Mouse (Mus musculus): ENCODE measurements around the gene Ifitm3. TPM values are rescaled to one million over a fixed set of nuclear protein-coding genes. Genes with fewer than 3 reads are reported as not detected.

Gene Ifitm3
- polyA plus RNA-seq, 2 experiments: 30.8 to 73.5 TPM

DNA sequence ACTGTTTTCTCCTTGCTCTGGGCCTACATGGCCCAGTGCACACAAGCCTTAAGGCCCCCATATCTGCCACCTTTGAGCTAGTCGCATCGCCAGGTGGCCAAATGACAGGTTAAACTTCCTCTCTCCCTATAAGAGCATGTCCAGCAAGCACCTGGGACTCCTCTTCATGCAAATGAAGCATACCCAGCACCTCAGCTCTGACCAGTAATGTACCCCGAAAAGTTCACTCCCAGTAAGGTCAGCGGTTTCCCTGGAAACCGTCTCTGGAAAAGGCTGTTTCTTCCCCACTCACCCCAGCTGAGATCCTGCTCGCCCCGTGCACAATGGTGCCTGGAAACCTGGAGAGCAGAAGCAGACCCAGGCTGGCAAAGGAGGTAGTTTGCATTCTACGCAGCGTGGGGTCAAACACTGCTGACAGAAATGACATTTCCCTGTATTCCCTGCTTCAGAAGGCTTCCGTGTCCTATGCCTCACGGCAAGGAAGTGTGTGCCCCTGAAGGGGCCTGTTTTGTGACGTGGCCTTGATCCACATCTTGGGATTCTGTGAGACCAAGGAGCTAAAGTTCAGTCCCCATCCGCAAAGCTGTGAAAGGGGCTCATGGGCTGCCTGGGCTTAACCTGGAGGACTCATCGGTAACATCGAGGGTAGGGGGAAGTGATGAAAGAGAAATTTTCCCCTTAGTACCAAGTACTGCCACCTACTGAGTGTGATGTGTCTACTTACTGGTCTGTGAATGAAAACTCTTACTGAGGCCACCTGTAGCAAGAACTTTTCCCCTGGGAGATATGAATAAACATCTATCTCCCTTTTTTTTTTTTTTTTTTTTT is 9.5 kb downstream of the Ifitm3 start:
- DNase-seq (ENCODE audit: low read depth in 3 of 3, low spot score in 3 of 3) (no peak), ATAC-seq (ENCODE audit: insufficient read depth) (no peak)
- Histone ChIP-seq H3K27ac (no peak overlapping the region), H3K9ac (replicated peaks) (no peak overlapping the region), H3K27me3 (ENCODE audit: control insufficient read depth, insufficient read depth, low read length) (no peaks in the 10 kb centered on the region), H3K4me1 (replicated peaks; ENCODE audit: control insufficient read depth in 2 of 2, insufficient read depth in 2 of 2, low read length in 1 of 2) (0 out of 4 replicates have a peak, but pooled peaks cover 0 to 1% of the 10 kb centered on the region in 2 experiments), H3K4me3 (ENCODE audit: insufficient read depth in 1 of 2, low read depth in 2 of 2, low read length in 2 of 2) (no peak overlapping the region), H3K36me3 (replicated peaks; ENCODE audit: control insufficient read depth, insufficient read depth, low read depth) (no peaks in the 10 kb centered on the region), H3K4me2 (ENCODE audit: low read depth) (no peak overlapping the region), H3K9me3 (ENCODE audit: control insufficient read depth, low read length) (no peaks in the 10 kb centered on the region)
- no peak for TF ChIP-seq CTCF (IDR thresholded peaks at IDR 0.05; ENCODE audit: low read depth)
- TF ChIP-seq EP300 (IDR thresholded peaks at IDR 0.05; ENCODE audit: low read depth): no peak
- WGBS (ENCODE audit: insufficient replicate concordance): 67% methylated on average over 15 of the region's 15 CpGs

DNA sequence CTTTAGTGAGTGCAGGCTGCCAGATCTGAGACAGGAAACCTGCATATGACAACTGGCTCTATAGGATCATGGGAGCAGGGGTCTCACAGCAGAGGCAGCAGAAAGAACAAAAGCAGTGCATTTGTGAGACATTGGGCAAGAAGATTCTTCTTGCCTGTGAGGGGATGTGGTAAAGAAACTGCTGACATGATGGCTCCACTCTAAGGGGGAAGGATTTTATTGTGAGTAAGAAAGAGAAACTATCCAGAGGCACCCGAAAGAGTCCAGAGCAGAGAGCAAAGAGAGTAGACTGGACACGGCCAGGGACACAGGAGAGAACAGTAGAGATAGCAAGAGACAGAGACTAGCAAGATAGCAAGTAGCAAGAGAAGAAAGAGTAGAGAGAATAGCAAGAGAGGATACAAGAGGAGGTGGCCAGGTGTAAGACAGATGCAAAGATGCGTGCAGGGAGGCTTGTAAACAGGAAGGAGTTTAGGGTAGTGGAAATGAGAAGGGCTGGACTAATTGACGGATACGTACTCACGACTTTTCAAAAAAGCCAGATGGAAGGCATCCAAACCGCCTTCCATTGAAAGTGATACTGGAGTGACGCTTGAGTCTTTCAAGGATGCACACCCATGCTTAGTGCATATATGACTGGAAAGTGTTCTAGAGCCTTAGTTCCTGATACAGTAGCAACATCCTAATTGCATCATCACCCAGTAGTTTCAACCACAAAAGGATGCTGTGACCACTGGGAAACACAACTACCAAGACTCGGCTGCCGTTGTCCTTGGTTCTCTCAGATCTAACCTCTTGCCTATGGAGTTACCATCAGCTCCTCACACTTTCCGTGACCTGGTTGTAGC is 11.5 kb downstream of the Ifitm3 start:
- DNase-seq (ENCODE audit: low read depth in 3 of 3, low spot score in 3 of 3): no peak
- Histone ChIP-seq H3K9ac (replicated peaks) (no peak overlapping the region), H3K4me3 (ENCODE audit: insufficient read depth in 1 of 2, low read depth in 2 of 2, low read length in 2 of 2) (no peak overlapping the region), H3K4me1 (replicated peaks; ENCODE audit: control insufficient read depth in 2 of 2, insufficient read depth in 2 of 2, low read length in 1 of 2) (0 out of 4 replicates have a peak, but pooled peaks cover 0 to 1% of the 10 kb centered on the region in 2 experiments), H3K27me3 (ENCODE audit: control insufficient read depth, insufficient read depth, low read length) (no peaks in the 10 kb centered on the region), H3K36me3 (replicated peaks; ENCODE audit: control insufficient read depth, insufficient read depth, low read depth) (no peaks in the 10 kb centered on the region), H3K4me2 (ENCODE audit: low read depth) (no peak overlapping the region), H3K27ac (no peak overlapping the region), H3K9me3 (ENCODE audit: control insufficient read depth, low read length) (no peaks in the 10 kb centered on the region)
- no peak for TF ChIP-seq EP300 (IDR thresholded peaks at IDR 0.05; ENCODE audit: low read depth)
- no peak for TF ChIP-seq CTCF (IDR thresholded peaks at IDR 0.05; ENCODE audit: low read depth)
- no peak for ATAC-seq (ENCODE audit: insufficient read depth)
- WGBS (ENCODE audit: insufficient replicate concordance): 49% methylated on average over 11 of the region's 11 CpGs

DNA sequence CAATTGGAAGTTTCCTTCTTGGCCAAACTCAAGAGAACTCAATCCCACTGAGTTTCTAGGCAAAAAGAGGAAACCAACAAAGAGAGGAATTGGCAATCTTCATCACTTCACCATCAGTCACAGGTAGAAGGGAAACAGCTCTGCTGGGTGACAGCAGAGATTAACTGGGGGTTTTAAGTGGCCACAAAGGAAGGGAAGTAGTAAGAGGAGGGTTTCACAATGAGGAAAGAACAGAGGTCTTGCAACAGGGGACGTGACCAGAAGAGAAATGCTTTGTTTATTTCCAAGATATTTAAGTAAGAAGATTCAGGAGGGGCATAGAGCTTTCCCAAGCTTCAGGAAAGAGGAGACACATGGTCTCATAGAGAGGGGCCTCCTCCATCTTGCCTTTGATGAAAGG is 12.8 kb downstream of the Ifitm3 start:
- Histone ChIP-seq H3K36me3 (replicated peaks; ENCODE audit: control insufficient read depth, insufficient read depth, low read depth) (no peaks in the 10 kb centered on the region), H3K9me3 (ENCODE audit: control insufficient read depth, low read length) (no peaks in the 10 kb centered on the region), H3K9ac (replicated peaks) (no peak overlapping the region), H3K27me3 (ENCODE audit: control insufficient read depth, insufficient read depth, low read length) (no peaks in the 10 kb centered on the region), H3K4me1 (replicated peaks; ENCODE audit: control insufficient read depth in 2 of 2, insufficient read depth in 2 of 2, low read length in 1 of 2) (0 out of 4 replicates have a peak, but pooled peaks cover 0 to 1% of the 10 kb centered on the region in 2 experiments), H3K4me2 (ENCODE audit: low read depth) (no peak overlapping the region), H3K27ac (no peak overlapping the region), H3K4me3 (ENCODE audit: insufficient read depth in 1 of 2, low read depth in 2 of 2, low read length in 2 of 2) (no peak overlapping the region)
- TF ChIP-seq EP300 (IDR thresholded peaks at IDR 0.05; ENCODE audit: low read depth) (no peak), CTCF (IDR thresholded peaks at IDR 0.05; ENCODE audit: low read depth) (no peak)
- DNase-seq (ENCODE audit: low read depth in 3 of 3, low spot score in 3 of 3) (no peak), ATAC-seq (ENCODE audit: insufficient read depth) (no peak)
- 7% methylated on average over 1 of the region's 1 CpGs for WGBS (ENCODE audit: insufficient replicate concordance)

DNA sequence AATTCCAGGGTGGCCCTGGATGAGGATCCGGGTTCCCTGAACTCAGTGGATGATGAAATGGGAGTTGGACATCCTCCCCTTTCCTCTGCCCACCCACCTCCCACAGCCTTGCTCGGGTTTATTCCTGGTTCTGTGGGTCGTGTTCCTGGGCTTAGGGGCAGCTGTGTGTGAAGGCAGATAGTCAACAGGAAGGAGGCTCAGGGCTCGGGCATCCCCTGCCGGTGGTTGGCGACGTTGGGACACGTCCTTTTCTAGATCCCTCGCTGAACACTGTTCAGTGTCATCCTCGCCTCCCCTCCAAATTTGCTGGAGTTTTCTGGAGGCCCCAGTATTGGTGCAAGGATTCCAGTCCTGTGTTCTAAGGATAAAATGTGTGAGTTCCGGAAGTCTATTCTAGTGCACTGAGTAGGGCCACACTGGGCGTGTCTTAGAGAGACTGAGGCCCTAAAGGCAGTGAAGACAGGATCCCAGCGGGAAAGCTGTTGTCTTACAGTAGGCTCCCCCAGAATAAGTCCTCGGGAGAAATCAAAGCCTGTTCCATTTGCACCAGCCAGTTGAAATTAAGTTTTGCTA is 19.4 kb downstream of the Ifitm3 start:
- H3K36me3 ChIP-seq (replicated peaks; ENCODE audit: control insufficient read depth, insufficient read depth, low read depth): no peaks in the 10 kb centered on the region
- no peaks in the 10 kb centered on the region for H3K9me3 ChIP-seq (ENCODE audit: control insufficient read depth, low read length)
- 29% methylated on average over 14 of the region's 14 CpGs for WGBS (ENCODE audit: insufficient replicate concordance)
- peaks cover 0 to 9% of the 10 kb centered on the region in 2 experiments; a peak in 2 of 4 replicates for H3K4me1 ChIP-seq (replicated peaks; ENCODE audit: control insufficient read depth in 2 of 2, insufficient read depth in 2 of 2, low read length in 1 of 2)
- no peak for ATAC-seq (ENCODE audit: insufficient read depth)
- no peak overlapping the region for H3K4me2 ChIP-seq (ENCODE audit: low read depth)
- no peaks in the 10 kb centered on the region for H3K27me3 ChIP-seq (ENCODE audit: control insufficient read depth, insufficient read depth, low read length)
- DNase-seq (ENCODE audit: low read depth in 3 of 3, low spot score in 3 of 3): no peak
- H3K27ac ChIP-seq: no peak overlapping the region
- TF ChIP-seq CTCF (IDR thresholded peaks at IDR 0.05; ENCODE audit: low read depth) (peak; percentile 44), EP300 (IDR thresholded peaks at IDR 0.05; ENCODE audit: low read depth) (no peak)
- H3K9ac ChIP-seq (replicated peaks): no peak overlapping the region
- H3K4me3 ChIP-seq (ENCODE audit: insufficient read depth in 1 of 2, low read depth in 2 of 2, low read length in 2 of 2): no peak overlapping the region

All from liver, embryonic 14.5 days (tissue).